Mouse (Mus musculus): ENCODE data around the gene Lemd2.

GRCm38 (mm10) chr17:27240556-27241457, 36.5 kb upstream of the Lemd2 start:
- TF ChIP-seq POLR2A (IDR thresholded peaks at IDR 0.05; ENCODE audit: insufficient read depth, low read depth, low read length) (no peak), CTCF (IDR thresholded peaks at IDR 0.05) (no peak)

All from heart, adult 2 months (tissue).